Mouse (Mus musculus): Measurements from ENCODE around the gene Bloc1s4. TPM values are rescaled to one million over a fixed set of nuclear protein-coding genes. Genes with fewer than 3 reads are reported as not detected.

The Bloc1s4 gene
- total and polyA plus RNA-seq, 3 experiments = 20.9 to 23.3 (median 21.2) TPM

DNA sequence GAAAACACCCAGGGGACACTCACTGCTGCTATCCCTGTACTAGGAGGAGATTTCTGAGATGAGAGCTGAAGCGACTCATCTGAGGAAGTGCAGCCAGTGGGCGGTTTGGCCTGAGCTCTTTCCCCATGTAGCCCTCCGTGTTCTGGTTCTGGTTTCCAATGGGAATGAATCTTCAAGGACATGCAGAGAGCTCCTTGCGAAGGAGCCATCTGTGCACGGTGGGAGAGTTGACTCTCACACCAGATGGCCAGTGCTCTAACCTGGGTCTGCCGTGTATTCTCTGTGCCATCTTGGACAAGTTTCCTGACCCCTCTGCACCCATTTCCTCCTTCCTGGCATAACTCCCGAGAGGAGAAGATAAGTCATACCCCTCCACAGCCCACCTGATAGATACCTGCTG lies 20.7 kb downstream of the Bloc1s4 start:
- no peak overlapping the region for H3K27ac ChIP-seq (ENCODE audit: insufficient read depth, low read depth)
- dilution Hi-C loops (cut with MboI; ENCODE audit: extremely low pct_ligation_motif_present, extremely low pct_unique_long_range_greater_than_20kb, low sequenced_read_pairs) = no loop called here
- H3K27me3 ChIP-seq (replicated peaks) = no peaks in the 10 kb centered on the region
- in situ Hi-C loops (cut with MboI; ENCODE audit: low pct_ligation_motif_present, low pct_unique_long_range_greater_than_20kb, low sequenced_read_pairs) = no loop called here
- no peaks in the 10 kb centered on the region for H3K36me3 ChIP-seq (replicated peaks in 1 of 2; ENCODE audit: control insufficient read depth in 1 of 2, insufficient read depth in 1 of 2, low read length in 1 of 2)
- no peak overlapping the region for H3K4me2 ChIP-seq (ENCODE audit: insufficient read depth, low read depth, poor library complexity, severe bottlenecking)
- no peak overlapping the region for H3K4me3 ChIP-seq (replicated peaks in 1 of 3; ENCODE audit: low read depth in 2 of 3, low read length in 2 of 3, poor library complexity in 1 of 3)
- H3K9me3 ChIP-seq (replicated peaks; ENCODE audit: low read length) = no peaks in the 10 kb centered on the region
- TF ChIP-seq TCF12 (IDR thresholded peaks at IDR 0.05; ENCODE audit: low read depth, low read length) = no peak
- TF ChIP-seq NRF1 (IDR thresholded peaks at IDR 0.05; ENCODE audit: low read depth, low read length) = no peak
- TF ChIP-seq BHLHE40 (IDR thresholded peaks at IDR 0.05; ENCODE audit: low read depth, low read length) = no peak
- H3K4me1 ChIP-seq (ENCODE audit: control insufficient read depth in 1 of 2, insufficient read depth in 2 of 2) = peaks cover 10 to 31% of the 10 kb centered on the region in 2 experiments; a peak in 3 of 4 replicates
- no peak overlapping the region for H3K9ac ChIP-seq (ENCODE audit: insufficient read depth, low read depth)
- DNase-seq (ENCODE audit: extremely low read depth) = no peak
- H3K79me2 ChIP-seq (replicated peaks; ENCODE audit: control insufficient read depth, extremely low read depth, insufficient read depth, poor library complexity, severe bottlenecking) = no peaks in the 10 kb centered on the region

DNA sequence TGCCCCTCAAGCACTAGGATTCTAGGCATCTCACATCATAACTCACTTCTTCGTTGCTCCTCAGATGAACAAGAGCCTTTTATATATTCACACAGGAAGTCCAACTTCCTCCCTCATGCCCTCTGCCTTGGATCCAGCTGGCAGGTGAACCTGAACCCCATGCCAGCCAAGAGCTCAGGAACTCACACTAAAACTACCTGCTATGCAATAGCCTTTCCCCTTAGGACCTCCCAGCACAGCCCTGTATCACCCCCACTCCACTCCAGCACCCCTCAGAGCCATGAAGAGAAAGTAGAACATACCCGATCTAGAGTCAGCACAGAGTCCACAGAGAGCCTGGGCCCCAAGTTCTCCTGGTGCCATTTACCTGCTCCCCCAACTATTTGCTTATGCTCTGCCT lies 21.3 kb downstream of the Bloc1s4 start:
- Histone ChIP-seq H3K36me3 (replicated peaks in 1 of 2; ENCODE audit: control insufficient read depth in 1 of 2, insufficient read depth in 1 of 2, low read length in 1 of 2) (no peaks in the 10 kb centered on the region), H3K79me2 (replicated peaks; ENCODE audit: control insufficient read depth, extremely low read depth, insufficient read depth, poor library complexity, severe bottlenecking) (no peaks in the 10 kb centered on the region), H3K9ac (ENCODE audit: insufficient read depth, low read depth) (no peak overlapping the region), H3K4me2 (ENCODE audit: insufficient read depth, low read depth, poor library complexity, severe bottlenecking) (peak overlapping the region; percentile 73; the same call in 1 of the 2 replicates), H3K9me3 (replicated peaks; ENCODE audit: low read length) (no peaks in the 10 kb centered on the region), H3K27me3 (replicated peaks) (no peaks in the 10 kb centered on the region), H3K4me1 (ENCODE audit: control insufficient read depth in 1 of 2, insufficient read depth in 2 of 2) (peaks cover 10 to 38% of the 10 kb centered on the region in 2 experiments; a peak in 3 of 4 replicates), H3K27ac (ENCODE audit: insufficient read depth, low read depth) (no peak overlapping the region), H3K4me3 (replicated peaks in 1 of 3; ENCODE audit: low read depth in 2 of 3, low read length in 2 of 3, poor library complexity in 1 of 3) (no peak overlapping the region)
- TF ChIP-seq MEF2A (IDR thresholded peaks at IDR 0.05; ENCODE audit: borderline replicate concordance, low read depth, low read length) = no peak
- TF ChIP-seq ZNF384 (IDR thresholded peaks at IDR 0.05; ENCODE audit: low read depth, low read length) = no peak
- TF ChIP-seq USF1 (IDR thresholded peaks at IDR 0.05; ENCODE audit: low read depth, low read length) = no peak
- no peak for TF ChIP-seq TBP (conservative IDR thresholded peaks at IDR 0.05; ENCODE audit: low read depth, low read length)
- TF ChIP-seq KAT2A (IDR thresholded peaks at IDR 0.05; ENCODE audit: insufficient replicate concordance, low read length) = no peak
- no peak for TF ChIP-seq EP300 (IDR thresholded peaks at IDR 0.05; ENCODE audit: low read length)
- TF ChIP-seq NELFE (IDR thresholded peaks at IDR 0.05; ENCODE audit: low read depth, low read length) = no peak
- no peak for DNase-seq (ENCODE audit: extremely low read depth)
- dilution Hi-C loops (cut with MboI; ENCODE audit: extremely low pct_ligation_motif_present, extremely low pct_unique_long_range_greater_than_20kb, low sequenced_read_pairs) = no loop called here
- in situ Hi-C loops (cut with MboI; ENCODE audit: low pct_ligation_motif_present, low pct_unique_long_range_greater_than_20kb, low sequenced_read_pairs) = no loop called here

DNA sequence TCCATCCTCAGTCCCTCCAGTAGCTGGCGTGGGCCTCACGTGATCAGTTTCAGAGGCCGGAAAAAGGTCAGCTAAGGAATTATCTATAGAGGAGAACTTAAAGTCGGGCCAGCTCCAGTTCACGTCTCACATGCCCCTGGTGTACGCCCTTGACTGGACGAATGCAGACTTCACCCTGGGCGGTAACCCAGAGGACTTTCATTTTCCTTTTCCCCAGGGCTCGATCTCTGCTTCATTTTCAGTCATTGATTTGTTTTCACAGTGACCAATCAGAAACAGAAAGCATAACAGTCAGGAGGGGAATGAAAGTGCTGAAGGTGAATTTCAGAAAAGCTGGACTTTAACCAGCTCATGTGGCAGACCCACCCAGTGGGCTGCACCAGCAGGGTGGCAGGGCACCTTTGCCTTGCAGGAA lies 22.1 kb downstream of the Bloc1s4 start:
- Histone ChIP-seq H3K27me3 (replicated peaks) (no peaks in the 10 kb centered on the region), H3K4me2 (ENCODE audit: insufficient read depth, low read depth, poor library complexity, severe bottlenecking) (peak overlapping the region; percentile 73), H3K79me2 (replicated peaks; ENCODE audit: control insufficient read depth, extremely low read depth, insufficient read depth, poor library complexity, severe bottlenecking) (no peaks in the 10 kb centered on the region), H3K27ac (ENCODE audit: insufficient read depth, low read depth) (no peak overlapping the region), H3K9ac (ENCODE audit: insufficient read depth, low read depth) (peak overlapping the region; percentile 20; the same call in 1 of the 2 replicates), H3K9me3 (replicated peaks; ENCODE audit: low read length) (no peaks in the 10 kb centered on the region), H3K4me3 (replicated peaks in 1 of 3; ENCODE audit: low read depth in 2 of 3, low read length in 2 of 3, poor library complexity in 1 of 3) (peak overlapping the region in 1 of 3 experiments; percentile 26), H3K4me1 (ENCODE audit: control insufficient read depth in 1 of 2, insufficient read depth in 2 of 2) (peaks cover 10 to 39% of the 10 kb centered on the region in 2 experiments; a peak in 3 of 4 replicates), H3K36me3 (replicated peaks in 1 of 2; ENCODE audit: control insufficient read depth in 1 of 2, insufficient read depth in 1 of 2, low read length in 1 of 2) (no peaks in the 10 kb centered on the region)
- in situ Hi-C loops (cut with MboI; ENCODE audit: low pct_ligation_motif_present, low pct_unique_long_range_greater_than_20kb, low sequenced_read_pairs) = no loop called here
- DNase-seq (ENCODE audit: extremely low read depth) = no peak
- dilution Hi-C loops (cut with MboI; ENCODE audit: extremely low pct_ligation_motif_present, extremely low pct_unique_long_range_greater_than_20kb, low sequenced_read_pairs) = no loop called here
- TF ChIP-seq ZKSCAN1 (IDR thresholded peaks at IDR 0.05; ENCODE audit: borderline replicate concordance, low read depth, low read length) (no peak), MXI1 (IDR thresholded peaks at IDR 0.05; ENCODE audit: low read depth, low read length) (peak; percentile 37; the same call in 1 of the 2 replicates), RCOR1 (conservative IDR thresholded peaks at IDR 0.05; ENCODE audit: low read depth, low read length) (no peak), SIN3A (IDR thresholded peaks at IDR 0.05; ENCODE audit: low read length) (no peak), POLR2AphosphoS2 (IDR thresholded peaks at IDR 0.05; ENCODE audit: low read depth, low read length) (no peak), TCF12 (IDR thresholded peaks at IDR 0.05; ENCODE audit: low read depth, low read length) (0 out of 2 replicates have a peak, but pooled peaks have one; percentile 18), IRF4 (IDR thresholded peaks at IDR 0.05; ENCODE audit: low read depth, low read length) (peak; percentile 75), E2F4 (IDR thresholded peaks at IDR 0.05; ENCODE audit: insufficient replicate concordance, low read depth, low read length) (no peak), MYC (IDR thresholded peaks at IDR 0.05; ENCODE audit: low read depth, low read length) (no peak), NRF1 (IDR thresholded peaks at IDR 0.05; ENCODE audit: low read depth, low read length) (no peak), MAZ (IDR thresholded peaks at IDR 0.05; ENCODE audit: low read depth, low read length) (no peak), NELFE (IDR thresholded peaks at IDR 0.05; ENCODE audit: low read depth, low read length) (no peak), SMC3 (IDR thresholded peaks at IDR 0.05; ENCODE audit: low read depth, low read length) (no peak), TBP (conservative IDR thresholded peaks at IDR 0.05; ENCODE audit: low read depth, low read length) (0 out of 2 replicates have a peak, but pooled peaks have one; percentile 21), JUND (conservative IDR thresholded peaks at IDR 0.05; ENCODE audit: low read depth, low read length) (no peak), CTCF (conservative IDR thresholded peaks at IDR 0.05 in 1 of 2, IDR thresholded peaks at IDR 0.05 in 1 of 2; ENCODE audit: low read depth in 2 of 2, low read length in 2 of 2) (no peak), USF1 (IDR thresholded peaks at IDR 0.05; ENCODE audit: low read depth, low read length) (peak; percentile 60), MEF2A (IDR thresholded peaks at IDR 0.05; ENCODE audit: borderline replicate concordance, low read depth, low read length) (peak; percentile 34; the same call in 1 of the 2 replicates), CHD2 (IDR thresholded peaks at IDR 0.05; ENCODE audit: low read length) (no peak), USF2 (conservative IDR thresholded peaks at IDR 0.05; ENCODE audit: low read depth, low read length) (no peak), MAX (IDR thresholded peaks at IDR 0.05; ENCODE audit: low read length) (no peak)
